Mouse (Mus musculus): ENCODE measurements around the gene Ext2. TPM values are rescaled to one million over a fixed set of nuclear protein-coding genes. Genes with fewer than 3 reads are reported as not detected.

Ext2 gene
- polyA plus RNA-seq, 1 experiment from 2014 or later = 78.6 TPM

DNA sequence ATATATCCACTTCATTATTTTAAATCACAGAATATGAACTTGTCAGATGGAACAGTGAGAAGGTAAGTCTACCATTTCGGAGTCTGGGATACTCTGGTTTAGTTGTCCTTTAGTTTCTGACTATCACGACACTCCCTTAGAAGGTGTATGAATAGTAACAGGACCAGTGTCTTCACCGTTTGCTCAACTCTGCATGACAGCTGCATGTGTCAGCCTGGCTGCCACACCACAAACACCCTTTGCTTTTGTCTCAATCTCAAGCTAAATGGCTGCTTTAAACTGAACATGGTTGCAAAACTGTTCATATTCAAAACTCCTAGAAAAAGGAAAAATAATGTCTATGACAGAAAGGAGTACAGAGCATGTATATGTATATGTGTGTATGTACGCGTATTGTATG lies 43.8 kb downstream of the Ext2 start:
- H3K9me3 ChIP-seq (ENCODE audit: control insufficient read depth, low read length) = no peaks in the 10 kb centered on the region
- no peaks in the 10 kb centered on the region for H3K27me3 ChIP-seq (ENCODE audit: control insufficient read depth, insufficient read depth, low read length)
- H3K9ac ChIP-seq (ENCODE audit: low read length) = no peak overlapping the region
- no peak overlapping the region for H3K27ac ChIP-seq (ENCODE audit: low read depth, low read length)
- H3K4me3 ChIP-seq (ENCODE audit: low read depth, low read length) = no peak overlapping the region
- H3K36me3 ChIP-seq (ENCODE audit: control insufficient read depth, insufficient read depth, low read length) = no peaks in the 10 kb centered on the region
- ATAC-seq (replicated peaks; ENCODE audit: low FRiP score) = no peak
- no peak for DNase-seq (ENCODE audit: low spot score)
- no peak overlapping the region for H3K4me2 ChIP-seq (ENCODE audit: low read depth, low read length, severe bottlenecking)
- WGBS = 92% methylated on average over 5 of the region's 5 CpGs
- peaks cover 4% of the 10 kb centered on the region; the same call in 1 of the 2 replicates for H3K4me1 ChIP-seq (replicated peaks; ENCODE audit: control insufficient read depth, insufficient read depth, low read length)

DNA sequence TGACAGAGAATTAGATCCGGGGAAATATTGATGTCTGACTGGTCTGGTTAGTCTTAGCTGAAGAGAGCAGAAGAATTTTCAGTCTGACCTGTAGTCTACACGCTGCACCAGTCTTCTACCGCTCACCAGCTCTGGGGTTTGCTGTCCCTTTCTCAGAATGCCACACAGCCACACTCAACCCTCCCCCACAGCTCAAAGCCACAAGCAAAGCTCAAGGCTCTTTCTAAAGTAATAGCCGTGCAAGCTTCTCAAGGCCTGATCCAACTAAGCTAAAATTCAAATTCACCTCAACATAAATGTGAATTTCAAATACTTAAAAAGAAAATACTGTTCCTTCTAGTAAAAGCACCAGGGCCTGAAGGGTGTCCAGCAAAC lies 45.3 kb downstream of the Ext2 start:
- Histone ChIP-seq H3K27me3 (ENCODE audit: control insufficient read depth, insufficient read depth, low read length) (no peaks in the 10 kb centered on the region), H3K27ac (ENCODE audit: low read depth, low read length) (no peak overlapping the region), H3K9me3 (ENCODE audit: control insufficient read depth, low read length) (no peaks in the 10 kb centered on the region), H3K36me3 (ENCODE audit: control insufficient read depth, insufficient read depth, low read length) (no peaks in the 10 kb centered on the region), H3K4me2 (ENCODE audit: low read depth, low read length, severe bottlenecking) (no peak overlapping the region), H3K9ac (ENCODE audit: low read length) (no peak overlapping the region), H3K4me3 (ENCODE audit: low read depth, low read length) (no peak overlapping the region), H3K4me1 (replicated peaks; ENCODE audit: control insufficient read depth, insufficient read depth, low read length) (peaks cover 6% of the 10 kb centered on the region; the same call in 1 of the 2 replicates)
- WGBS = 76% methylated on average over 4 of the region's 4 CpGs
- no peak for DNase-seq (ENCODE audit: low spot score)
- no peak for ATAC-seq (replicated peaks; ENCODE audit: low FRiP score)

DNA sequence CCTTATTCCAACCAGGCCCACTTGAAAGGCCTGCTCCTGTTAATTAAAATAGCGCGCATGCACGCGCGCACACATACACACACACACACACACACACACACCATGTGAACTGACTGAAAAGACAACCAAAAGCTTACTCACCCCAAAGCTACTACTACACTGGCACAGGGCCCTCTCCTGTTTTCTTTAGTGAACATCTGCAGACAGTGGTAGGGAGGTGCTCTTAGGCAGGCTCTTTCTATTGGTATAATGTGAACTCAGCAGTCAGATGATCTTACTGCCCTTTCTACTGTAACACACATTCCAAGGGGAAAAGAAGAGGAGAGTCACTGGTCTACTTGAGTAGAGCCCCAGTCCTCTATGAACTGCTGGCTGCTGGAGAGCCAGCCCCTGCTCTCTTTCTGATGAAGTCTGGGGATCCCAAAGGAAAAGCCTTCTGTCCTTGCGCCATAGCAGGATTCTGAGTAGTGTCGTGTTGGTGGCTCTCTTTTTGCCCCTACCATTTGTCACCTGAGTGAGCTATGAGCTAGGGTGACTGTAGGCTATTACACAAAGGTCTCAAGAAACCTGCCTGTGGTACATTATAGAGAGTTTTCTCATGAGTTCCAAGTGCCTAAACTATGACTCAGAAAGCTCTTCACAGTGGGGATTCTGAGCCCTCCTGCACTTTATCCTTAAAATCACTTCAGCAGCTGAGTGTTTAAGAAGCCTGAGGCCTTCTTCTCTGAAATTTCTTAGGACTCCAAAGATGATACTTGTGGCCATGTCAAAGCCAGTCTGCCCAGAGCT lies 45.9 kb downstream of the Ext2 start:
- Histone ChIP-seq H3K36me3 (ENCODE audit: control insufficient read depth, insufficient read depth, low read length) (no peaks in the 10 kb centered on the region), H3K4me3 (ENCODE audit: low read depth, low read length) (no peak overlapping the region), H3K4me2 (ENCODE audit: low read depth, low read length, severe bottlenecking) (no peak overlapping the region), H3K4me1 (replicated peaks; ENCODE audit: control insufficient read depth, insufficient read depth, low read length) (peaks cover 6% of the 10 kb centered on the region; the same call in 1 of the 2 replicates), H3K9me3 (ENCODE audit: control insufficient read depth, low read length) (no peaks in the 10 kb centered on the region), H3K27ac (ENCODE audit: low read depth, low read length) (no peak overlapping the region), H3K27me3 (ENCODE audit: control insufficient read depth, insufficient read depth, low read length) (no peaks in the 10 kb centered on the region), H3K9ac (ENCODE audit: low read length) (no peak overlapping the region)
- ATAC-seq (replicated peaks; ENCODE audit: low FRiP score) (no peak), DNase-seq (ENCODE audit: low spot score) (no peak)
- WGBS = 91% methylated on average over 7 of the region's 7 CpGs

DNA sequence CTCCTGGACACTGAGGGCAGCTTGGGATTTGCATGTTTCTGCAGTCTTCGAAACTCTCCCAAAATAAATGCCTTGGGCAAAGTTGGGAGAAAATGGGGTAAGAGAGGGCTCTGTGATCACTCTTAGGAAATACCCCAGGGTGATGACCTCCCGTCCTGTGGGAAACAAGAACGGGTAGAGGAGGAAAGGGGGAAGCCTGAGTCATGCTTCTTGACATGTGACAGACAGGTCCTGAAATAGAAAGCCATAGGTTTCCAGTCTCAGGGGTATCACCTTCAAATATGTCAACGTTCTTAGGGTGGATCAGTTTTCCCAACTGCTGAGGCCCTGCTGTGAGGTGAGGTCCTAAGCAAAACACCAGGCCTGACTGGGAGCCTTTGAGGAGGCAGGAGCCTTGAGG lies 46.9 kb downstream of the Ext2 start:
- Histone ChIP-seq H3K9me3 (ENCODE audit: control insufficient read depth, low read length) (no peaks in the 10 kb centered on the region), H3K9ac (ENCODE audit: low read length) (no peak overlapping the region), H3K27ac (ENCODE audit: low read depth, low read length) (no peak overlapping the region), H3K36me3 (ENCODE audit: control insufficient read depth, insufficient read depth, low read length) (no peaks in the 10 kb centered on the region), H3K27me3 (ENCODE audit: control insufficient read depth, insufficient read depth, low read length) (no peaks in the 10 kb centered on the region), H3K4me1 (replicated peaks; ENCODE audit: control insufficient read depth, insufficient read depth, low read length) (peaks cover 6% of the 10 kb centered on the region; the same call in 1 of the 2 replicates), H3K4me3 (ENCODE audit: low read depth, low read length) (no peak overlapping the region), H3K4me2 (ENCODE audit: low read depth, low read length, severe bottlenecking) (no peak overlapping the region)
- DNase-seq (ENCODE audit: low spot score) = no peak
- no peak for ATAC-seq (replicated peaks; ENCODE audit: low FRiP score)
- 60% methylated on average over 4 of the region's 4 CpGs for WGBS

DNA sequence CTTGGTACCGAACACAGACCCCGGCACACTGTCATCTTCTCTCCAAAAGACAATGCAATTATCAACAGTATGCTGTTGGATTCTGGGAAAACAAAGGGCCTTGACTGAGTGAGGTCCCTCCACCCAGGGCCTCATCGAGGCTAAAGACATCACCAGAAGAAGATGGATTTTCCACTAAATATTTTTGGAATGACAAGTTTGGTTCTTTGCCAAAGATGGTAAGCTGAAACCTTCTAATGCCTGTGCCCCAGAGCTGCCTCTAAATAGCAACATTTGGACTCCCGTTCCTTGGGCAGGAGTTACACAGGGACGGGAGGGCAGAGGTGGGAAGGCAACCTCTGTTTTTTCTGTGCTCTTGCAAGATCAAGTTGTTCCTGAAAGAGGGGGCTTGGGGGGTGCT lies 47.4 kb downstream of the Ext2 start:
- H3K27ac ChIP-seq (ENCODE audit: low read depth, low read length) = no peak overlapping the region
- no peak overlapping the region for H3K4me3 ChIP-seq (ENCODE audit: low read depth, low read length)
- H3K4me2 ChIP-seq (ENCODE audit: low read depth, low read length, severe bottlenecking) = no peak overlapping the region
- 76% methylated on average over 5 of the region's 5 CpGs for WGBS
- H3K27me3 ChIP-seq (ENCODE audit: control insufficient read depth, insufficient read depth, low read length) = no peaks in the 10 kb centered on the region
- ATAC-seq (replicated peaks; ENCODE audit: low FRiP score) (no peak), DNase-seq (ENCODE audit: low spot score) (no peak)
- no peak overlapping the region for H3K9ac ChIP-seq (ENCODE audit: low read length)
- H3K36me3 ChIP-seq (ENCODE audit: control insufficient read depth, insufficient read depth, low read length) = no peaks in the 10 kb centered on the region
- no peaks in the 10 kb centered on the region for H3K9me3 ChIP-seq (ENCODE audit: control insufficient read depth, low read length)
- peaks cover 6% of the 10 kb centered on the region; the same call in 1 of the 2 replicates for H3K4me1 ChIP-seq (replicated peaks; ENCODE audit: control insufficient read depth, insufficient read depth, low read length)

DNA sequence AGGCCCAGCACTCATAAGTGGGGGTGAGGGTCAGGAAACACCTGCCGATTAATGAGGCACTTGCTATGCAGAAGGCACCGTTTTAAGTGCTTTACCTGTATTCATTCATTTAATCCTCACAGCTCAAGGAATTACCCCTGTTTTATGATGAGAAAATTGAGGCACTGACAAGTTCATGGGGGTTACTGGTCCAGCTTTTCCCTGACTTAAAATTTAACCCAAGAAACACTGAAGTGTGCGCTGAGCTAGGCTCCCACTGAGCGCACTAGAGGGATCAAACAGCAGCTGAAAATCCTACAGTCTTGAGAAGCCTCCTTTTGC lies 49.6 kb downstream of the Ext2 start:
- no peaks in the 10 kb centered on the region for H3K36me3 ChIP-seq (ENCODE audit: control insufficient read depth, insufficient read depth, low read length)
- H3K4me1 ChIP-seq (replicated peaks; ENCODE audit: control insufficient read depth, insufficient read depth, low read length) = 0 out of 2 replicates have a peak, but pooled peaks cover 4% of the 10 kb centered on the region
- H3K27me3 ChIP-seq (ENCODE audit: control insufficient read depth, insufficient read depth, low read length) = no peaks in the 10 kb centered on the region
- no peak overlapping the region for H3K4me3 ChIP-seq (ENCODE audit: low read depth, low read length)
- DNase-seq (ENCODE audit: low spot score) (no peak), ATAC-seq (replicated peaks; ENCODE audit: low FRiP score) (no peak)
- H3K27ac ChIP-seq (ENCODE audit: low read depth, low read length) = no peak overlapping the region
- no peak overlapping the region for H3K4me2 ChIP-seq (ENCODE audit: low read depth, low read length, severe bottlenecking)
- 54% methylated on average over 4 of the region's 4 CpGs for WGBS
- no peak overlapping the region for H3K9ac ChIP-seq (ENCODE audit: low read length)
- no peaks in the 10 kb centered on the region for H3K9me3 ChIP-seq (ENCODE audit: control insufficient read depth, low read length)

DNA sequence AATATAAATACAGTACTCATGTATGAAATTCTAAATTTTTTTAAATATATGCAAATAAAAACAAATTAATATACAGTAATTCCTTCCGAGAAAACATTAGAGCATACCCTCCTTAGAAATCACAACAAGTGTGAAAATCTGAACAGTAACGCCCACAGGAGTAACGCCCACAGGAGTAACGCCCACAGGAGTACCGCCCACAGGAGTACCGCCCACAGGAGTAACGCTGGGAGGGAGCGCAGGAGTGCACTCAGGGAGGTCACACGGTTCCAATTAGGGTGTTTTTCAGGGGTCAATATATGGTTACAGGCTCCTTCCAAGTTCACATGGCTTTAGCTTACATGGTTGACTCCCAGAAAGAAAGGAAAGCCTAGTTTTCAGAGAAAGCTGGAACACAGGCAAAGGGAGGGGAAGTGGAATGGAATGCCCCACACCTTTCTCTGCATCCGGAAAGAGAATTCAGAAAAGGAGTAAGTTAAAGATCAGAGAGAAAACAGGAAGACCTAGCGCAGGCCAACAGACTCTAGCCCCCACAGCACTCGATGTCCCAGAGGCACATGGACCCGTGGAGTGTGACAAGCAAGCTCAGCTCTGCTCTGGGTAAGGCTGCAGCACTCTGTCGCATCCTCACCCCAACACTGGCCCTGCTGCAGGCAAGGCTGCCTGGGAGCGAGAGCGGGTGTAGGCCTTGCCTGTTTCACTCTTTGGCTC lies 50.2 kb downstream of the Ext2 start:
- Histone ChIP-seq H3K4me3 (ENCODE audit: low read depth, low read length) (no peak overlapping the region), H3K4me1 (replicated peaks; ENCODE audit: control insufficient read depth, insufficient read depth, low read length) (0 out of 2 replicates have a peak, but pooled peaks cover 4% of the 10 kb centered on the region), H3K36me3 (ENCODE audit: control insufficient read depth, insufficient read depth, low read length) (no peaks in the 10 kb centered on the region), H3K4me2 (ENCODE audit: low read depth, low read length, severe bottlenecking) (no peak overlapping the region), H3K27ac (ENCODE audit: low read depth, low read length) (no peak overlapping the region), H3K27me3 (ENCODE audit: control insufficient read depth, insufficient read depth, low read length) (no peaks in the 10 kb centered on the region), H3K9ac (ENCODE audit: low read length) (no peak overlapping the region), H3K9me3 (ENCODE audit: control insufficient read depth, low read length) (no peaks in the 10 kb centered on the region)
- WGBS = 45% methylated on average over 16 of the region's 16 CpGs
- ATAC-seq (replicated peaks; ENCODE audit: low FRiP score) = 0 out of 2 replicates have a peak, but pooled peaks have one; percentile 36
- DNase-seq (ENCODE audit: low spot score) = no peak

DNA sequence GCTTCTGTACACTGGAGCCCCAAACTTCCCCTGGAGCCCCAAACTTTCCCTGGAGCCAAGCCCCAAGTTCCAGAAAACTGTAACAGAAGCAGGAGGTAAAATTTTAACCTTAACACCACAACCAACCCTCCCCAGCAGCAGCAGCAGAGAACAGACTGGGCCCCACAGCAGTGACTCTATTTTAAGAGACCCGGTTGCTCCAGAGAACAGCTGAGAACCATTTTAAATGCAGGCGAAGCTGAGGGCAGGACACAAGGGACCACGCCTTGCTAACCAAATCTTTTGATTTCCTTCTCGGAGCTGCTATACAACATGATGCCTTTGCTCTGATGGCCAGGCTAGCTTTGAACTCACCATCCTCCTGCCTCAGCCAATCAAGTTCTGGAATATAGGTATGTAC lies 51.5 kb downstream of the Ext2 start:
- 80% methylated on average over 4 of the region's 4 CpGs for WGBS
- no peak for DNase-seq (ENCODE audit: low spot score)
- Histone ChIP-seq H3K4me2 (ENCODE audit: low read depth, low read length, severe bottlenecking) (no peak overlapping the region), H3K9ac (ENCODE audit: low read length) (no peak overlapping the region), H3K27me3 (ENCODE audit: control insufficient read depth, insufficient read depth, low read length) (no peaks in the 10 kb centered on the region), H3K27ac (ENCODE audit: low read depth, low read length) (no peak overlapping the region), H3K4me3 (ENCODE audit: low read depth, low read length) (no peak overlapping the region), H3K36me3 (ENCODE audit: control insufficient read depth, insufficient read depth, low read length) (no peaks in the 10 kb centered on the region), H3K9me3 (ENCODE audit: control insufficient read depth, low read length) (no peaks in the 10 kb centered on the region), H3K4me1 (replicated peaks; ENCODE audit: control insufficient read depth, insufficient read depth, low read length) (0 out of 2 replicates have a peak, but pooled peaks cover 4% of the 10 kb centered on the region)
- no peak for ATAC-seq (replicated peaks; ENCODE audit: low FRiP score)

Data from forebrain, embryonic 11.5 days (tissue).